Mouse (Mus musculus): ENCODE measurements around the gene Ddx11.

Gene Ddx11

GRCm38 (mm10) chr17:66123066-66123815 is at the start of gene Ddx11:
TSS of gene Ddx11 (plus strand) at chr17:66123520.
- DNase-seq (ENCODE audit: extremely low read depth, insufficient read length, low spot score), result peak; percentile 98

- no peak for DNase-seq (ENCODE audit: extremely low read depth, insufficient read length, low spot score)
Observed at GRCm38 (mm10) chr17:66073971-66074370, 49.3 kb upstream of the Ddx11 start.

- DNase-seq (ENCODE audit: extremely low read depth, insufficient read length, low spot score), result no peak
Observed at GRCm38 (mm10) chr17:66075827-66076173, 47.5 kb upstream of the Ddx11 start.

- DNase-seq (ENCODE audit: extremely low read depth, insufficient read length, low spot score), result peak; percentile 63
Observed at GRCm38 (mm10) chr17:66076174-66076927, 47.0 kb upstream of the Ddx11 start.

- DNase-seq (ENCODE audit: extremely low read depth, insufficient read length, low spot score), result peak; percentile 98
Observed at GRCm38 (mm10) chr17:66076934-66077333, 46.4 kb upstream of the Ddx11 start, which contains the start of gene Ankrd12. TSS of gene Ankrd12 (minus strand) at chr17:66077089.

- DNase-seq (ENCODE audit: extremely low read depth, insufficient read length, low spot score), result no peak
Observed at GRCm38 (mm10) chr17:66077437-66077850, 45.9 kb upstream of the Ddx11 start.

GRCm38 (mm10) chr17:66084486-66084885 is 38.8 kb upstream of the Ddx11 start:
- no peak for DNase-seq (ENCODE audit: extremely low read depth, insufficient read length, low spot score)

- DNase-seq (ENCODE audit: extremely low read depth, insufficient read length, low spot score), result no peak
Observed at GRCm38 (mm10) chr17:66085038-66085437, 38.3 kb upstream of the Ddx11 start.

- no peak for DNase-seq (ENCODE audit: extremely low read depth, insufficient read length, low spot score)
Observed at GRCm38 (mm10) chr17:66090251-66090650, 33.1 kb upstream of the Ddx11 start.

- DNase-seq (ENCODE audit: extremely low read depth, insufficient read length, low spot score), result no peak
Observed at GRCm38 (mm10) chr17:66091392-66091791, 31.9 kb upstream of the Ddx11 start.

- DNase-seq (ENCODE audit: extremely low read depth, insufficient read length, low spot score), result no peak
Observed at GRCm38 (mm10) chr17:66092065-66092464, 31.3 kb upstream of the Ddx11 start.

- DNase-seq (ENCODE audit: extremely low read depth, insufficient read length, low spot score), result no peak
Observed at GRCm38 (mm10) chr17:66092664-66093063, 30.7 kb upstream of the Ddx11 start.

- DNase-seq (ENCODE audit: extremely low read depth, insufficient read length, low spot score), result no peak
Observed at GRCm38 (mm10) chr17:66100566-66101379, 22.5 kb upstream of the Ddx11 start.

- peak; percentile 96 for DNase-seq (ENCODE audit: extremely low read depth, insufficient read length, low spot score)
Observed at GRCm38 (mm10) chr17:66101380-66102330, 21.7 kb upstream of the Ddx11 start, which contains the start of gene Ndufv2. TSS of gene Ndufv2 (minus strand) at chr17:66101559.

- DNase-seq (ENCODE audit: extremely low read depth, insufficient read length, low spot score), result no peak
Observed at GRCm38 (mm10) chr17:66104076-66104475, 19.2 kb upstream of the Ddx11 start.

- DNase-seq (ENCODE audit: extremely low read depth, insufficient read length, low spot score), result peak; percentile 48
Observed at GRCm38 (mm10) chr17:66106601-66107267, 16.6 kb upstream of the Ddx11 start.

- DNase-seq (ENCODE audit: extremely low read depth, insufficient read length, low spot score), result no peak
Observed at GRCm38 (mm10) chr17:66107466-66107865, 15.9 kb upstream of the Ddx11 start.

- DNase-seq (ENCODE audit: extremely low read depth, insufficient read length, low spot score), result no peak
Observed at GRCm38 (mm10) chr17:66108198-66108597, 15.1 kb upstream of the Ddx11 start.

GRCm38 (mm10) chr17:66110746-66111145 is 12.6 kb upstream of the Ddx11 start:
- DNase-seq (ENCODE audit: extremely low read depth, insufficient read length, low spot score), result peak; percentile 37
